Mouse (Mus musculus) forebrain, postnatal 0 days (tissue): ENCODE measurements around the gene Kcnb1. TPM values are rescaled to one million over a fixed set of nuclear protein-coding genes. Genes with fewer than 3 reads are reported as not detected.

Experiments used
- ATAC-seq: fragments of 200-750 bp; cut with Nextera tagmentation; 2 replicates; pipeline ENCODE4 v1.8.0; 2017; ENCODE audit warnings: mild to moderate bottlenecking, moderate library complexity
- DNase-seq: peaks from one replicate; pipeline ENCODE4 v3.0.0-alpha.2; 2015
- H3K27ac ChIP-seq: fragments of 300-500 bp; sonication (generic); 2 replicates; pipeline ENCODE4 v1.5.1; 2014; ENCODE audit warnings: low read depth, mild to moderate bottlenecking, antibody characterized with exemption, low read length, moderate library complexity, mixed read lengths
- H3K27me3 ChIP-seq: fragments of 300-500 bp; sonication (generic); 2 replicates; pipeline ENCODE4 v1.6.1; 2014; ENCODE audit warnings: mild to moderate bottlenecking, low read length, mixed read lengths; ENCODE audit not compliant: insufficient read depth
- H3K36me3 ChIP-seq: fragments of 300-500 bp; sonication (generic); 2 replicates; pipeline ENCODE4 v1.6.1; 2014; ENCODE audit warnings: mild to moderate bottlenecking, moderate library complexity; ENCODE audit not compliant: insufficient read depth
- H3K4me1 ChIP-seq: fragments of 300-500 bp; sonication (generic); 2 replicates; pipeline ENCODE4 v1.6.1; 2014; ENCODE audit warnings: antibody characterized with exemption; ENCODE audit not compliant: insufficient read depth
- H3K4me2 ChIP-seq: fragments of 300-500 bp; sonication (generic); 2 replicates; pipeline ENCODE4 v1.6.1; 2014; ENCODE audit warnings: low read depth, mild to moderate bottlenecking, moderate library complexity
- H3K4me3 ChIP-seq: fragments of 300-500 bp; sonication (generic); 2 replicates; pipeline ENCODE4 v1.5.1; 2014; ENCODE audit warnings: low read depth, low read length, mixed read lengths
- H3K9ac ChIP-seq: fragments of 300-500 bp; sonication (generic); 2 replicates; pipeline ENCODE4 v1.6.1; 2014; ENCODE audit warnings: mild to moderate bottlenecking
- H3K9me3 ChIP-seq: fragments of 300-500 bp; sonication (generic); 2 replicates; pipeline ENCODE4 v1.6.1; 2016; ENCODE audit warnings: low read length
- CTCF ChIP-seq: sonication (generic); IDR thresholded peaks from 2 replicates; pipeline ENCODE4 v1.5.1; 2016; ENCODE audit warnings: antibody characterized with exemption, control low read depth, low read depth
- WGBS: fragments of 180-500 bp; shearing (Covaris S2); extraction: QIAGEN DNeasy Blood & Tissue Kit; methylation state at CpG from one replicate; pipeline ENCODE4 v1.1.7; 2014; 5-methylcytosine and 5-hydroxymethylcytosine counted together
- polyA plus RNA-seq: library from polyadenylated mRNA; unstranded; fragments of >200 nt; fragmentation: Nextera tagmentation; extraction: Ambion mirVana; gene quantifications from 2 replicates; pipeline ENCODE4 v1.2.1, GENCODE M21; 2015
- total RNA-seq: library from RNA; depleted of rRNA; stranded (reverse); fragments of >200 nt; gene quantifications from 2 replicates; pipeline ENCODE4 v1.2.3, GENCODE M21; 2014

The Kcnb1 gene
- total and polyA plus RNA-seq, 2 experiments from 2014 or later: 4.1 to 21.8 TPM

DNA sequence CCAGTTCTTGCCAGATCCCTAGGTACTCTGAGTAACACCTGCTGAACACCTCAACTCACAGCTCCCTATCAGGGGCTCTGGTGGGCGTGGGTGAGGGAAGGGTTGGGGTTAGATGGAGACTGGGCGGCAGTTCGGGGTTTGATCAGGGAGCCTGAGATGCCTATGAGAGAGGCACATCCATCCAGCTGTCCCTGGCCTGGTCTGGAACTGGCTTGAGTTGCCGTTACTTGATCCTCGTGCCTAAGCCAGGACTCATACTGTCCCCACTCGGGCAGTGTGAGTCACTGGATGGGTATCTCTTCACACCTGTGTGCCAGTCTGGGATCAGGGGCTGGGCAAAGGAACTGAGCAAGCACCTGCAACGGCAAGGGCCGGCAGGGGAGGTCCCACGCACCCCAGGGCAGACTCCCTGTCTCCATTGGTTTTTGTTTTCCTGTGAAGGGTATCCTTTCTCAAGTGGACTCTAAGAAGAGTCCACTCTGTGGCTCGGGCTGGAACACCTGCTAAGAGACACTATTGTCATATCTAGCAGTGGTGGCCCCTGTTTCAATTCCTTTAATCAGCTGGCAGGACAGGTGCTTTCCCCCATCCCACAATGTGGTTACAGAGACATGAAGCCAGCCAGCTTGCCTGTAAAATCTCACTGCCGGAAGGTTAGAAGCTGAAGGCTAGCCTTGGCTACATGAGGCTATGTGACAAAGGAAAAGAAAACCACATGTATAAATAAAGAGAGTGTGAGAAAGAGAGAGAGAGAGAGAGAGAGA, 112.6 kb downstream of the Kcnb1 start:
- H3K4me3 ChIP-seq: no peak overlapping the region
- 86% methylated on average over 11 of the region's 11 CpGs for WGBS
- no peaks in the 10 kb centered on the region for H3K36me3 ChIP-seq
- ATAC-seq (no peak), DNase-seq (no peak)
- H3K4me2 ChIP-seq: no peak overlapping the region
- H3K9ac ChIP-seq: no peak overlapping the region
- TF ChIP-seq CTCF: no peak
- H3K4me1 ChIP-seq: peaks cover 12% of the 10 kb centered on the region; the same call in 1 of the 2 replicates
- H3K27me3 ChIP-seq: no peaks in the 10 kb centered on the region
- no peak overlapping the region for H3K27ac ChIP-seq
- H3K9me3 ChIP-seq: no peaks in the 10 kb centered on the region

GRCm38 (mm10) chr2:167076759-167077158, 113.2 kb downstream of the Kcnb1 start:
- Histone ChIP-seq H3K4me2 (no peak overlapping the region), H3K9me3 (no peaks in the 10 kb centered on the region), H3K9ac (no peak overlapping the region), H3K4me3 (no peak overlapping the region), H3K36me3 (no peaks in the 10 kb centered on the region), H3K4me1 (peaks cover 12% of the 10 kb centered on the region; the same call in 1 of the 2 replicates), H3K27ac (no peak overlapping the region), H3K27me3 (no peaks in the 10 kb centered on the region)
- ATAC-seq: no peak
- 67% methylated on average over 2 of the region's 2 CpGs for WGBS
- TF ChIP-seq CTCF: no peak
- no peak for DNase-seq

GRCm38 (mm10) chr2:167076352-167076751, 113.6 kb downstream of the Kcnb1 start:
- no peak for DNase-seq

GRCm38 (mm10) chr2:167074587-167074986, 115.4 kb downstream of the Kcnb1 start:
- H3K9me3 ChIP-seq: no peaks in the 10 kb centered on the region
- DNase-seq (no peak), ATAC-seq (no peak)
- H3K9ac ChIP-seq: no peak overlapping the region
- 0 out of 2 replicates have a peak, but pooled peaks cover 7% of the 10 kb centered on the region for H3K4me1 ChIP-seq
- no peaks in the 10 kb centered on the region for H3K27me3 ChIP-seq
- WGBS: 95% methylated on average over 5 of the region's 5 CpGs
- H3K4me3 ChIP-seq: no peak overlapping the region
- no peaks in the 10 kb centered on the region for H3K36me3 ChIP-seq
- no peak for TF ChIP-seq CTCF
- no peak overlapping the region for H3K4me2 ChIP-seq
- no peak overlapping the region for H3K27ac ChIP-seq

More at GRCm38 (mm10) chr2:167076352-167076751, 113.6 kb downstream of the Kcnb1 start:
- no peak for TF ChIP-seq CTCF
- H3K9me3 ChIP-seq: no peaks in the 10 kb centered on the region
- no peak overlapping the region for H3K4me2 ChIP-seq
- no peak overlapping the region for H3K9ac ChIP-seq
- H3K27me3 ChIP-seq: no peaks in the 10 kb centered on the region
- H3K36me3 ChIP-seq: no peaks in the 10 kb centered on the region
- no peak overlapping the region for H3K4me3 ChIP-seq
- peaks cover 12% of the 10 kb centered on the region; the same call in 1 of the 2 replicates for H3K4me1 ChIP-seq
- ATAC-seq: no peak
- WGBS: 97% methylated on average over 4 of the region's 4 CpGs
- no peak overlapping the region for H3K27ac ChIP-seq

GRCm38 (mm10) chr2:167071641-167072601, 118.0 kb downstream of the Kcnb1 start:
- Histone ChIP-seq H3K4me2 (peak overlapping the region; percentile 70), H3K4me3 (peak overlapping the region; percentile 46), H3K27ac (peak overlapping the region; percentile 80), H3K36me3 (no peaks in the 10 kb centered on the region), H3K9me3 (no peaks in the 10 kb centered on the region), H3K4me1 (no peaks in the 10 kb centered on the region), H3K9ac (peak overlapping the region; percentile 50), H3K27me3 (no peaks in the 10 kb centered on the region)
- ATAC-seq (peak; percentile 99), DNase-seq (peak; percentile 99)
- peak; percentile 100 for TF ChIP-seq CTCF
- WGBS: 7% methylated on average over 22 of the region's 22 CpGs

DNA sequence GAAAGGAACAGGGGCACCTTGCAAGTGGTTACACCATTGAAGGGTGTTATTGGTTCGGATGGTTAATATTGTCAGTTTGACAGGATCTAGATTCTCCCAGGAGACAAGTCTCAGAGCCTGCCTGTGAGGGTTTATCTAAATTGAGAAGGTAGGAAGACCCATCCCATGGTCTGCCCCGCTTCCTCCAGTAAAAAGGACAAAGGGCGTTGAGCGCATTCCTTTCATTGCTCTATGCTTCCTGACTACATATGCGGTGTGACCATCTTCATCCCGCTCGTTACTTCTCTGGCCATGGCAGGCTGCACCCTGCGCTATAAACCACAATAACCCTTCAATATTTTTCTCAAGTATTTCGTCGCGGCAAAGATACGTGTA, 118.7 kb downstream of the Kcnb1 start:
- peak overlapping the region; percentile 50 for H3K9ac ChIP-seq
- peak overlapping the region; percentile 46 for H3K4me3 ChIP-seq
- no peak for DNase-seq
- H3K4me1 ChIP-seq: no peaks in the 10 kb centered on the region
- no peaks in the 10 kb centered on the region for H3K9me3 ChIP-seq
- H3K4me2 ChIP-seq: peak overlapping the region; percentile 70
- no peaks in the 10 kb centered on the region for H3K27me3 ChIP-seq
- peak overlapping the region; percentile 80 for H3K27ac ChIP-seq
- no peak for ATAC-seq
- H3K36me3 ChIP-seq: no peaks in the 10 kb centered on the region; the same call in 1 of the 2 replicates
- TF ChIP-seq CTCF: no peak
- 19% methylated on average over 12 of the region's 12 CpGs for WGBS

GRCm38 (mm10) chr2:167070341-167070740, 119.6 kb downstream of the Kcnb1 start:
- Histone ChIP-seq H3K4me3 (no peak overlapping the region), H3K36me3 (peaks cover 9% of the 10 kb centered on the region), H3K9ac (no peak overlapping the region), H3K27me3 (no peaks in the 10 kb centered on the region), H3K4me1 (0 out of 2 replicates have a peak, but pooled peaks cover under 1% of the 10 kb centered on the region), H3K27ac (no peak overlapping the region), H3K9me3 (no peaks in the 10 kb centered on the region), H3K4me2 (no peak overlapping the region)
- no peak for DNase-seq
- no peak for ATAC-seq
- TF ChIP-seq CTCF: no peak
- WGBS: 60% methylated on average over 6 of the region's 6 CpGs
